Mouse (Mus musculus): ENCODE measurements at regions not wholly inside any gene's neighbourhood (a gene's known extent, or its start where the extent isn't known, plus 50 kb on each side); places are given as distances from the start of the nearest gene placed in this dataset.

- TF ChIP-seq POLR2AphosphoS2 (IDR thresholded peaks at IDR 0.05; ENCODE audit: insufficient read length, low read depth) = no peak
- no peak for TF ChIP-seq POLR2A (IDR thresholded peaks at IDR 0.05; ENCODE audit: insufficient read length, low read depth)
These were observed 331.0 kb upstream of the Rgma start for GRCm38 (mm10) chr7:73044316-73044715.
